Mouse (Mus musculus) heart, adult 11 months (tissue): ENCODE results near the gene Prr12.

Source experiments
- DNase-seq: peaks from one replicate; pipeline ENCODE4 v3.0.0; 2022

Prr12 gene

GRCm38 (mm10) chr7:45020225-45020624 is 32.5 kb downstream of the Prr12 start:
- peak; percentile 94 for DNase-seq

GRCm38 (mm10) chr7:45019031-45019571 is 33.6 kb downstream of the Prr12 start:
- DNase-seq: peak; percentile 99

GRCm38 (mm10) chr7:45017242-45018061 is 35.2 kb downstream of the Prr12 start, which contains the start of gene Rras:
TSS of gene Rras (plus strand) at chr7:45017961.
- peak; percentile 100 for DNase-seq

- no peak for DNase-seq
Observed at GRCm38 (mm10) chr7:45016761-45017160, 35.9 kb downstream of the Prr12 start.

GRCm38 (mm10) chr7:45015957-45016612 is 36.6 kb downstream of the Prr12 start, which contains the start of gene Scaf1:
TSS of gene Scaf1 (minus strand) at chr7:45016363.
- peak; percentile 100 for DNase-seq

GRCm38 (mm10) chr7:45015344-45015956 is 37.2 kb downstream of the Prr12 start:
- DNase-seq: no peak

- DNase-seq: peak; percentile 92
Observed at GRCm38 (mm10) chr7:45014096-45014451, 38.6 kb downstream of the Prr12 start.

GRCm38 (mm10) chr7:45013366-45014095 is 39.1 kb downstream of the Prr12 start:
- DNase-seq: peak; percentile 90

- DNase-seq: peak; percentile 93
Observed at GRCm38 (mm10) chr7:45012824-45013223, 39.9 kb downstream of the Prr12 start.

- peak; percentile 93 for DNase-seq
Observed at GRCm38 (mm10) chr7:45012011-45012410, 40.7 kb downstream of the Prr12 start.

GRCm38 (mm10) chr7:45008411-45008810 is 44.3 kb downstream of the Prr12 start:
- peak; percentile 91 for DNase-seq

GRCm38 (mm10) chr7:45007846-45008245 is 44.8 kb downstream of the Prr12 start:
- DNase-seq: peak; percentile 91

- DNase-seq: peak; percentile 94
Observed at GRCm38 (mm10) chr7:45007141-45007540, 45.5 kb downstream of the Prr12 start.

GRCm38 (mm10) chr7:45006503-45006902 is 46.2 kb downstream of the Prr12 start:
- peak; percentile 90 for DNase-seq

- peak; percentile 92 for DNase-seq
Observed at GRCm38 (mm10) chr7:45005321-45005992, 47.2 kb downstream of the Prr12 start.

GRCm38 (mm10) chr7:45004546-45004945 is 48.1 kb downstream of the Prr12 start:
- peak; percentile 92 for DNase-seq

- DNase-seq: no peak
Observed at GRCm38 (mm10) chr7:45002440-45002839, 50.2 kb downstream of the Prr12 start.

- peak; percentile 94 for DNase-seq
Observed at GRCm38 (mm10) chr7:45000539-45001114, 52.1 kb downstream of the Prr12 start.

GRCm38 (mm10) chr7:44999753-45000152 is 52.9 kb downstream of the Prr12 start:
- peak; percentile 96 for DNase-seq

- peak; percentile 97 for DNase-seq
Observed at GRCm38 (mm10) chr7:44998501-44998955, 54.2 kb downstream of the Prr12 start, which contains the start of gene Bcl2l12. TSS of gene Bcl2l12 (minus strand) at chr7:44998712.

- no peak for DNase-seq
Observed at GRCm38 (mm10) chr7:44997940-44998428, 54.7 kb downstream of the Prr12 start.
